Mouse (Mus musculus): ENCODE measurements around the gene Pgf. TPM values are rescaled to one million over a fixed set of nuclear protein-coding genes. Genes with fewer than 3 reads are reported as not detected.

Pgf gene
- polyA plus RNA-seq, 1 experiment from 2014 or later = 13.1 TPM

- no peaks in the 10 kb centered on the region for H3K9me3 ChIP-seq (ENCODE audit: control insufficient read depth, low read length)
- no peaks in the 10 kb centered on the region for H3K27me3 ChIP-seq (replicated peaks; ENCODE audit: control insufficient read depth, insufficient read depth, low read length)
- H3K27ac ChIP-seq (ENCODE audit: low read depth, low read length) = no peak overlapping the region
- peaks cover 3% of the 10 kb centered on the region; the same call in 1 of the 2 replicates for H3K4me1 ChIP-seq (ENCODE audit: control insufficient read depth, insufficient read depth, low read depth, low read length)
- H3K4me3 ChIP-seq (ENCODE audit: low read length) = no peak overlapping the region
- H3K9ac ChIP-seq (ENCODE audit: low read depth, low read length) = no peak overlapping the region
- 79% methylated on average over 6 of the region's 6 CpGs for WGBS
- peaks cover 12% of the 10 kb centered on the region for H3K36me3 ChIP-seq (ENCODE audit: control insufficient read depth, insufficient read depth, low read length)
- ATAC-seq = no peak
- no peak overlapping the region for H3K4me2 ChIP-seq (ENCODE audit: low read length)
These were observed 36.5 kb downstream of the Pgf start for GRCm38 (mm10) chr12:85141096-85141495.

GRCm38 (mm10) chr12:85140036-85140701, 37.4 kb downstream of the Pgf start:
- 40% methylated on average over 18 of the region's 18 CpGs for WGBS
- no peaks in the 10 kb centered on the region for H3K27me3 ChIP-seq (replicated peaks; ENCODE audit: control insufficient read depth, insufficient read depth, low read length)
- H3K4me3 ChIP-seq (ENCODE audit: low read length) = no peak overlapping the region
- no peak overlapping the region for H3K4me2 ChIP-seq (ENCODE audit: low read length)
- H3K4me1 ChIP-seq (ENCODE audit: control insufficient read depth, insufficient read depth, low read depth, low read length) = peaks cover 5% of the 10 kb centered on the region; the same call in 1 of the 2 replicates
- H3K36me3 ChIP-seq (ENCODE audit: control insufficient read depth, insufficient read depth, low read length) = peaks cover 15% of the 10 kb centered on the region
- no peak overlapping the region for H3K27ac ChIP-seq (ENCODE audit: low read depth, low read length)
- H3K9me3 ChIP-seq (ENCODE audit: control insufficient read depth, low read length) = no peaks in the 10 kb centered on the region
- ATAC-seq = no peak
- no peak overlapping the region for H3K9ac ChIP-seq (ENCODE audit: low read depth, low read length)

GRCm38 (mm10) chr12:85136627-85137026, 41.0 kb downstream of the Pgf start:
- peaks cover 30% of the 10 kb centered on the region for H3K36me3 ChIP-seq (ENCODE audit: control insufficient read depth, insufficient read depth, low read length)
- H3K4me1 ChIP-seq (ENCODE audit: control insufficient read depth, insufficient read depth, low read depth, low read length) = peaks cover 5% of the 10 kb centered on the region; the same call in 1 of the 2 replicates
- ATAC-seq = no peak
- WGBS = 80% methylated on average over 4 of the region's 4 CpGs
- H3K27ac ChIP-seq (ENCODE audit: low read depth, low read length) = no peak overlapping the region
- H3K4me2 ChIP-seq (ENCODE audit: low read length) = no peak overlapping the region
- H3K9ac ChIP-seq (ENCODE audit: low read depth, low read length) = no peak overlapping the region
- H3K27me3 ChIP-seq (replicated peaks; ENCODE audit: control insufficient read depth, insufficient read depth, low read length) = no peaks in the 10 kb centered on the region
- H3K4me3 ChIP-seq (ENCODE audit: low read length) = no peak overlapping the region
- H3K9me3 ChIP-seq (ENCODE audit: control insufficient read depth, low read length) = no peaks in the 10 kb centered on the region

GRCm38 (mm10) chr12:85135513-85136470, 41.8 kb downstream of the Pgf start:
- WGBS = 77% methylated on average over 19 of the region's 19 CpGs
- Histone ChIP-seq H3K27ac (ENCODE audit: low read depth, low read length) (no peak overlapping the region), H3K9me3 (ENCODE audit: control insufficient read depth, low read length) (no peaks in the 10 kb centered on the region), H3K9ac (ENCODE audit: low read depth, low read length) (no peak overlapping the region), H3K27me3 (replicated peaks; ENCODE audit: control insufficient read depth, insufficient read depth, low read length) (no peaks in the 10 kb centered on the region), H3K4me2 (ENCODE audit: low read length) (no peak overlapping the region), H3K4me3 (ENCODE audit: low read length) (no peak overlapping the region), H3K4me1 (ENCODE audit: control insufficient read depth, insufficient read depth, low read depth, low read length) (peaks cover 5% of the 10 kb centered on the region; the same call in 1 of the 2 replicates), H3K36me3 (ENCODE audit: control insufficient read depth, insufficient read depth, low read length) (peaks cover 34% of the 10 kb centered on the region)
- ATAC-seq = peak; percentile 52

GRCm38 (mm10) chr12:85134043-85134794, 43.4 kb downstream of the Pgf start:
- 89% methylated on average over 8 of the region's 8 CpGs for WGBS
- H3K36me3 ChIP-seq (ENCODE audit: control insufficient read depth, insufficient read depth, low read length) = peaks cover 47% of the 10 kb centered on the region

GRCm38 (mm10) chr12:85131361-85131760, 46.2 kb downstream of the Pgf start:
- no peak overlapping the region for H3K9ac ChIP-seq (ENCODE audit: low read depth, low read length)
- peaks cover 55% of the 10 kb centered on the region for H3K36me3 ChIP-seq (ENCODE audit: control insufficient read depth, insufficient read depth, low read length)
- no peaks in the 10 kb centered on the region for H3K9me3 ChIP-seq (ENCODE audit: control insufficient read depth, low read length)
- peaks cover 4% of the 10 kb centered on the region; the same call in 1 of the 2 replicates for H3K4me1 ChIP-seq (ENCODE audit: control insufficient read depth, insufficient read depth, low read depth, low read length)
- no peak overlapping the region for H3K4me3 ChIP-seq (ENCODE audit: low read length)
- H3K27ac ChIP-seq (ENCODE audit: low read depth, low read length) = no peak overlapping the region
- H3K27me3 ChIP-seq (replicated peaks; ENCODE audit: control insufficient read depth, insufficient read depth, low read length) = no peaks in the 10 kb centered on the region
- no peak for ATAC-seq
- no peak overlapping the region for H3K4me2 ChIP-seq (ENCODE audit: low read length)
- WGBS = 89% methylated on average over 6 of the region's 6 CpGs

More at GRCm38 (mm10) chr12:85134043-85134794, 43.4 kb downstream of the Pgf start:
- Histone ChIP-seq H3K4me2 (ENCODE audit: low read length) (no peak overlapping the region), H3K9ac (ENCODE audit: low read depth, low read length) (no peak overlapping the region), H3K9me3 (ENCODE audit: control insufficient read depth, low read length) (no peaks in the 10 kb centered on the region), H3K4me1 (ENCODE audit: control insufficient read depth, insufficient read depth, low read depth, low read length) (peaks cover 5% of the 10 kb centered on the region; the same call in 1 of the 2 replicates), H3K27ac (ENCODE audit: low read depth, low read length) (no peak overlapping the region), H3K27me3 (replicated peaks; ENCODE audit: control insufficient read depth, insufficient read depth, low read length) (no peaks in the 10 kb centered on the region), H3K4me3 (ENCODE audit: low read length) (no peak overlapping the region)
- ATAC-seq = no peak

- no peaks in the 10 kb centered on the region for H3K4me1 ChIP-seq (ENCODE audit: control insufficient read depth, insufficient read depth, low read depth, low read length)
- no peak for ATAC-seq
- H3K27me3 ChIP-seq (replicated peaks; ENCODE audit: control insufficient read depth, insufficient read depth, low read length) = no peaks in the 10 kb centered on the region
- no peak overlapping the region for H3K4me2 ChIP-seq (ENCODE audit: low read length)
- peaks cover 61% of the 10 kb centered on the region for H3K36me3 ChIP-seq (ENCODE audit: control insufficient read depth, insufficient read depth, low read length)
- no peak overlapping the region for H3K9ac ChIP-seq (ENCODE audit: low read depth, low read length)
- no peak overlapping the region for H3K4me3 ChIP-seq (ENCODE audit: low read length)
- H3K9me3 ChIP-seq (ENCODE audit: control insufficient read depth, low read length) = no peaks in the 10 kb centered on the region
- no peak overlapping the region for H3K27ac ChIP-seq (ENCODE audit: low read depth, low read length)
- WGBS = 95% methylated on average over 9 of the region's 9 CpGs
These were observed 48.1 kb downstream of the Pgf start for GRCm38 (mm10) chr12:85129426-85129978.

- Histone ChIP-seq H3K4me1 (ENCODE audit: control insufficient read depth, insufficient read depth, low read depth, low read length) (no peaks in the 10 kb centered on the region), H3K9me3 (ENCODE audit: control insufficient read depth, low read length) (no peaks in the 10 kb centered on the region), H3K9ac (ENCODE audit: low read depth, low read length) (no peak overlapping the region), H3K27me3 (replicated peaks; ENCODE audit: control insufficient read depth, insufficient read depth, low read length) (no peaks in the 10 kb centered on the region), H3K4me3 (ENCODE audit: low read length) (no peak overlapping the region), H3K27ac (ENCODE audit: low read depth, low read length) (no peak overlapping the region), H3K36me3 (ENCODE audit: control insufficient read depth, insufficient read depth, low read length) (peaks cover 61% of the 10 kb centered on the region), H3K4me2 (ENCODE audit: low read length) (no peak overlapping the region)
- no peak for ATAC-seq
- WGBS = 80% methylated on average over 8 of the region's 8 CpGs
These were observed 50.5 kb downstream of the Pgf start for GRCm38 (mm10) chr12:85126986-85127603.

All from hindbrain, embryonic 16.5 days (tissue).